Mouse (Mus musculus) gastrocnemius, postnatal 4 days (tissue): ENCODE measurements around the gene Cap1. TPM values are rescaled to one million over a fixed set of nuclear protein-coding genes. Genes with fewer than 3 reads are reported as not detected.
A peak's percentile ranks its signal among the peaks of the same experiment; 100 is the strongest.

Source experiments
- DNase-seq, 2 experiments: peaks; one replicate each; pipeline ENCODE4 v3.0.0; 2021 to 2022; ENCODE audit warnings: low spot score in 2 of 2, mixed read lengths in 2 of 2
- total RNA-seq, 2 experiments: library from RNA; stranded (reverse); gene quantifications; 2 replicates each; pipeline ENCODE4 v1.2.3; 2021

Cap1 gene
- total RNA-seq, 2 experiments from 2014 or later: 87.1 to 87.8 TPM

- DNase-seq: peak; percentile 50 to 86
These were observed 5.1 kb upstream of the Cap1 start for GRCm38 (mm10) chr4:122890881-122891481.

DNA sequence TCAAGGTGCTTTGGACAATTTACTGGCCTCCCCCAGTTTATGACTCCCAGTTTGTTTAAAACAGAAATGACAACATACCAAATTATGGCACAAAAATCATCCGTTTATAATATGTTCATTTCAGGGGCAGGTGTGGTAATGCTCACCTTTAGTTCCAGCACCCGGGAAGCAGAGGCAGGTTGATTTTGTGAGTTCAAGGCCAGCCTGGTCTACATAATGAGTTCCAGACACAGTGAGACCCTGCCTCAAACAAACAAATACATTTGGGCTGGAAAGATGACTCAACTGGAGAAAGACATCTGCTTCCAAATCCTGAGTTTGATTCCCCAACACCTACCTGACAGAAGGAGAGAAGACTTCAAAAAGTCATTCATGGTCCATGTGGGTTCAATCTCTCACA lies 1.5 kb upstream of the Cap1 start:
- DNase-seq: no peak

- no peak for DNase-seq
These were observed 861 bp upstream of the Cap1 start for GRCm38 (mm10) chr4:122886579-122887254.

GRCm38 (mm10) chr4:122884481-122885340 lies 1.1 kb downstream of the Cap1 start:
- DNase-seq: no peak

- peak in 1 of 2 experiments; percentile 24 for DNase-seq
These were observed 1.8 kb downstream of the Cap1 start for GRCm38 (mm10) chr4:122884051-122884450.

GRCm38 (mm10) chr4:122883294-122883693 lies 2.6 kb downstream of the Cap1 start:
- DNase-seq: no peak

DNA sequence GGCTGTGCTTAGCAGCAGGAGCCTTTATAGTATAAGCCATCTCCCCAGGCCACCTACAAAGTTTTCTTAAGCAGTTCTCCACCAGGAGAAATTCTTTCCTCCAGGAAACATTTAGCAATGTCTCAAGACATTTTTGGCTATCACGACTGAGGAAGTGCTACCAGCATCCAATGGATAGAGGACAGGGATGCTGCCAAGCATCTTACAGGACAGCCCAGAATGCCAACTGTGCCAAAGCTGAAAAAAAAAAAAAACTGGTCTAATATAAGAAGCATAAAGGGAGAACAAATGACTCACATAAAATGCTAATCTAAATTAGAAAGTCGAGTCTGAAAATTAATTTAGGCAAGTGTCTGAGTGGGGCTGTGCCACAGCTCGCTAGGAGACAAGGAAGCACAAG lies 3.3 kb downstream of the Cap1 start:
- DNase-seq: no peak

DNA sequence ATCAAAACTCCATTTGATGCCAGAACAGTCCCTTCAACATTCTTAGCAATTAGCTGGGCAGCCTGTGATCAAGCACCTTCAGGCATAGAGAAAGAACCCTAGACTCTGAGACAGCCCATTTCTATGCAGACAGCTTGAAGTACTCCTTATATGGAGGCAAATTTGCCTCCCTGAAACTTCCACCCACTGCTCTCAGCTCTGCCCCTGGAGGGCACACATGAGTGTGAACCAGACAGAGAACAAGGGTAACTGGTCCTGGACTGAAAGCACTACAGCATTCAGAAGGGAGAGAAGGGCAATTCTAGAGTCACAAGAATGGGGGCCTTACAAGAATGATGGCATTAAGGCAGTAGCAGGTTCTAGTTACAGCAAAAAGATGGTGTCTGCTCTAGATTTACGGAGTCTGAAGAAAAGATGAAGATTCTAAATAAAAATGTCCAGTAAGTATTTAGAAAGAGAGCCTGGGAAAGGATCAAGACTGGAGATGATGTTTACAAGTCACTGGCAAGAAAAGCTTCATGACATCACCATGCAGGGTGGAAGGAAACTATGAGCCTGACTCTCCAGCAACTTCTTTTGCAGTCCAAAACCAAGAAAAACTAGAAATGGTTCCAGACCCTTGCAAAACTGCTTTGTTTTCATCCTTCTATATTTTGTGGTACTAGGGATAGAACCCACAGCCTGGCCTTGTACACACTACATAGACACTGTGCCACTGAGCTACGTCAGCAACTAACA lies 7.4 kb downstream of the Cap1 start:
- DNase-seq: no peak

- DNase-seq: no peak
These were observed 12.3 kb downstream of the Cap1 start for GRCm38 (mm10) chr4:122873512-122873911.

DNA sequence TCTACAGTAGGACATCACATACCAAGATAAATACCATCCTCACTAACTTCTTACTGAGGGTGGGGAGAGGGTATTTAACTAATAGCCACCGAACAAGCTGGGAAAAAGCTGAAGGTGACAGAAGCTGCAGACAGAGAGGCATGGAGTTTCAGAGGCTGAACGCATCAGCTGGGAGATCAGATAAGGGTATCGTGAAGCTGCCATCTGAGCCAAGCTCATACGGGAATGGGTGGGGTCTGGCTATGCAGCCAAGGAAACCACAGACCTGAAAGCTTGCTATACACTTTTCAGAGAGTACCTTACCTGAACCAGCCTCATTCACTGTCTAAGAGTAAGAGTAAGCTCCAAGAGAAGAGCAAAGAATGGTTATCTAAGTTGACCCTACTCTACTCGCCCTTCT lies 12.9 kb downstream of the Cap1 start:
- DNase-seq: no peak

DNA sequence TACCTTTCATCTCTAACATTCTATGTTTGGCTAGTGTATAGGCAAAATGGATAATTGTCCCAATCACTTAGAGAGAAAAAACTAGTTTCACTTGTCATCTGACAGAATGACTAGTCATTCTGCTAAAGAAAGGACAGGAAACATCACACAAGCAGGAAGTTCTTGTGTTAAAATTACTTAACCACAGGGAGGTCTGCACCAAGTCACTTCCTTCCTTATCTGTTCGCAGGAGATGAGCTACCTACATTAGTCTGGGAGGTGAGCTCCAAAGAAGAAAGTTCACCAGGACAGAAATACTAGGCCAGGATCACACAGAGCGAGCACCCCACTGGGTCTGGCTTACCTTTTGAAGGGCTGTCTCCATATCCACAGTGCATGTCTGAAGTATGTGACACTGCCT lies 13.9 kb downstream of the Cap1 start:
- no peak for DNase-seq

DNA sequence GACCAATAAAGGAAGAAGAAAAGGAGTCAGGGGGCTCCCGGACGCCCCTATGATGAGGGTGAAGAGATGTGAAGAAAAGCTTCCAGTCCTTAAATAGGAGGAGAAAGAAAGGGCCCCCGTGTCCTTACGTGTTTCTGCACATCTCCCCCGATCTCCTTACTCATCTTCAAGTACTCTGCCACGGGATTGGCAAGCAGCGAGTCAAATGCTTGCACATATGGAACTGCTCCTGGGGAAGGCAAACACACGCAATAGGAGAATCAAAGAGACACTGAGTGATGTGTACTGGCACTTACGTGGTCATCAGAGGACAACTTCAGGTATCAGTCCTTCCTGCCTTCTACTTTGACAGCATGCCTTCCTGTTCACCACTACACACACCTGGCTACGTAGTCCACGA lies 14.6 kb downstream of the Cap1 start:
- no peak for DNase-seq

GRCm38 (mm10) chr4:122870741-122871140 lies 15.1 kb downstream of the Cap1 start:
- no peak for DNase-seq

- DNase-seq: no peak
These were observed 15.8 kb downstream of the Cap1 start for GRCm38 (mm10) chr4:122870027-122870426.

- DNase-seq: no peak
These were observed 17.8 kb downstream of the Cap1 start for GRCm38 (mm10) chr4:122868041-122868440.

DNA sequence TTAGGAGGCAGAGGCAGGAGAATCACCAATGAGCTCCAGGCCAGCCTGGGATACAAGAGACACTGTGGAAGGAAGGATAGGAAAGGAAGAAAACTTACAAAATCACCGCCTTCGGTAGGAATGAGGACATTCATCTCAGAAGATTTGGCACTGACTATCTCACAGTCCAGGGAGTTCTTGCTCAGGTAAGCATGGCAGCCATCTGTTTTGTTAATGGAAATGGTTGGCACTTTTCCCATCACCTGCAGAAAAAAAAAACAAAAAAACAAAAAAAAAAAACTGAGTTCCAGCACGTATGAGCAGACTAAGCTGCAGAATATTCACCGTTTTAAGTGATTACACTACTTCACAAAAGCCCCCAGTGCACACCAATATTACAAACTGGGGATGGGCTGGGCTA lies 24.0 kb downstream of the Cap1 start:
- DNase-seq: no peak

DNA sequence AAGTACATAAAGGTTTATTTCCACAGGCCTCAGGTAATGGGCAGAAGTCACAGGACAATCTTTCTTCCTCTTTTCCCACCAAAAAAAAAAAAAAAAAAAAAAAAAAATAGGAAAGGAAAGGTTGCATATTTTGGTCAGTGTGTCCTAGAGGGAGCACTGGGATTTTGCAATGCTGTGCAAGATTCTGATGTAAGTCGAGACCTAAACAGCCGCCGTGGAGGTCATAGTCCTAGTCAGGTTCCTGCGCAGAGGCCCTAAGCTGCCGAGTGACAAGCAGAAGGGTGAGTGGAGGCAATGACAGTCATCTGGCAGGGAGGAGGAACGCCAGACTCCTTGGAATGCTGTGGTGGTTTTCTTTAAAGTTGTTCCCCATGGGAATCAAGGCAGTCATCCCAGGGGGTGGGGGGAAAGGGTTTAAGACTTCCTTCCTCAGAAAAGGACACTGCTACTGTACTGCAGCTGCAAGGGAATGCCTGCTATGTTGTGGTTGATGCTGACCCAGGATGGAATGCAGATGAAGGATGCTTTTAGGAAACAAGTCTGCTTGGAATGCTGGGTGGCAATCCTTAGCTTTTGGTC lies 26.7 kb downstream of the Cap1 start:
- no peak for DNase-seq

- no peak for DNase-seq
These were observed 27.9 kb downstream of the Cap1 start for GRCm38 (mm10) chr4:122857909-122858308.

GRCm38 (mm10) chr4:122854770-122855169 lies 31.1 kb downstream of the Cap1 start:
- DNase-seq: no peak

- DNase-seq: no peak
These were observed 32.2 kb downstream of the Cap1 start for GRCm38 (mm10) chr4:122853691-122854090.

DNA sequence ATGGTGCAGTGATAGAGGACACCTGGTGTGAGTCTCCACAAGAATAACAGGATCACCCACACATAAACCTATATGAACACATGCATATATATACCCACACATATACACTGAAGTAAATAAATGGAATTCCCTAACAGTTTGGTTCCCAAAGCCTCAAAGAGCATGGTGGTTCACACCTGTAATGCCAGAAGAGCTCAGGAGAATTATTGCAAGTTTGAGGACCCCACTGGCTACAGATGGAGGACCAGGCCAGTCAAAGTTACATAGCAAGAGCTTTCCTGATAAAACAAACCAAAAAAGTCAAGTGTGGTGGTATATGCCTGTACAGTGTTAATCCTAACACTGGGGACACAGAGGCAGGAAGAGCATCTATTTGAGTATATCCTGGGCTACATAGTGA lies 34.3 kb downstream of the Cap1 start:
- no peak for DNase-seq
